Mouse (Mus musculus): ENCODE data around the gene Hrg.

- TF ChIP-seq CTCF (IDR thresholded peaks at IDR 0.05; ENCODE audit: low read depth) (no peak), EP300 (optimal IDR thresholded peaks at IDR 0.05) (no peak)
Observed at GRCm38 (mm10) chr16:22919971-22920854, 30.7 kb upstream of the Hrg start.
